Mouse (Mus musculus): ENCODE measurements around the gene Fkbp14.

The Fkbp14 gene

GRCm38 (mm10) chr6:54542836-54543235 lies 54.3 kb downstream of the Fkbp14 start:
- DNase-seq = no peak

- no peak for DNase-seq
Observed at GRCm38 (mm10) chr6:54540252-54540887, 56.7 kb downstream of the Fkbp14 start.

- no peak for DNase-seq
Observed at GRCm38 (mm10) chr6:54539396-54539795, 57.7 kb downstream of the Fkbp14 start.

- peak; percentile 80 for DNase-seq
Observed at GRCm38 (mm10) chr6:54538773-54539173, 58.3 kb downstream of the Fkbp14 start.

- no peak for DNase-seq
Observed at GRCm38 (mm10) chr6:54537053-54537452, 60.1 kb downstream of the Fkbp14 start.

- DNase-seq = no peak
Observed at GRCm38 (mm10) chr6:54535485-54535884, 61.6 kb downstream of the Fkbp14 start.

GRCm38 (mm10) chr6:54531048-54531481 lies 66.0 kb downstream of the Fkbp14 start:
- DNase-seq = peak; percentile 69

- DNase-seq = no peak
Observed at GRCm38 (mm10) chr6:54530182-54530581, 66.9 kb downstream of the Fkbp14 start.

GRCm38 (mm10) chr6:54528666-54529065 lies 68.4 kb downstream of the Fkbp14 start:
- DNase-seq = no peak

All from cerebellum, adult 9-11 months (tissue).